Mouse (Mus musculus) heart, postnatal 0 days (tissue): Measurements from ENCODE around the gene Wdcp. TPM values are rescaled to one million over a fixed set of nuclear protein-coding genes. Genes with fewer than 3 reads are reported as not detected.

Experiments used
- ATAC-seq: fragments of 200-750 bp; cut with Nextera tagmentation; 2 replicates; pipeline ENCODE4 v1.8.0; 2017; ENCODE audit warnings: low read depth, moderate number of reproducible peaks, moderate library complexity; ENCODE audit not compliant: insufficient read depth
- DNase-seq: peaks from one replicate; pipeline ENCODE4 v3.0.0-alpha.2; 2016; ENCODE audit warnings: low spot score
- H3K27ac ChIP-seq: fragments of 300-500 bp; sonication (generic); 2 replicates; pipeline ENCODE4 v1.5.1; 2014; ENCODE audit warnings: low read depth, mild to moderate bottlenecking
- H3K27me3 ChIP-seq: fragments of 300-500 bp; sonication (generic); 2 replicates; pipeline ENCODE4 v1.6.1; 2014; ENCODE audit warnings: low read length, mixed read lengths; ENCODE audit not compliant: control insufficient read depth, insufficient read depth
- H3K36me3 ChIP-seq: fragments of 300-500 bp; sonication (generic); replicated peaks from 2 replicates; pipeline ENCODE4 v1.6.1; 2014; ENCODE audit warnings: low read length, mixed read lengths; ENCODE audit not compliant: control insufficient read depth, insufficient read depth
- H3K4me1 ChIP-seq: fragments of 300-500 bp; sonication (generic); 2 replicates; pipeline ENCODE4 v1.6.1; 2014; ENCODE audit warnings: antibody characterized with exemption; ENCODE audit not compliant: control insufficient read depth, insufficient read depth
- H3K4me2 ChIP-seq: fragments of 300-500 bp; sonication (generic); 2 replicates; pipeline ENCODE4 v1.6.1; 2014; ENCODE audit warnings: low read depth, mild to moderate bottlenecking, low read length, moderate library complexity
- H3K4me3 ChIP-seq: fragments of 300-500 bp; sonication (generic); 2 replicates; pipeline ENCODE4 v1.5.1; 2014; ENCODE audit warnings: low read depth, low read length
- H3K9ac ChIP-seq: fragments of 300-500 bp; sonication (generic); replicated peaks from 2 replicates; pipeline ENCODE4 v1.6.1; 2014; ENCODE audit warnings: low read depth, low read length, mixed read lengths
- H3K9me3 ChIP-seq: fragments of 300-500 bp; sonication (generic); replicated peaks from 2 replicates; pipeline ENCODE4 v1.6.1; 2016; ENCODE audit warnings: low read length; ENCODE audit not compliant: control insufficient read depth
- CTCF ChIP-seq: IDR thresholded peaks from 2 replicates; pipeline ENCODE4 v1.5.1; 2016; ENCODE audit warnings: antibody characterized with exemption, control low read depth, low read depth
- EP300 ChIP-seq: IDR thresholded peaks from 2 replicates; pipeline ENCODE4 v1.6.1; 2016; ENCODE audit warnings: antibody characterized with exemption, low read depth
- WGBS: fragments of 180-500 bp; shearing (Covaris S2); extraction: QIAGEN DNeasy Blood & Tissue Kit; methylation state at CpG from one replicate; pipeline ENCODE4 v1.1.7; 2014; 5-methylcytosine and 5-hydroxymethylcytosine counted together
- polyA plus RNA-seq: library from polyadenylated mRNA; unstranded; fragments of >200 nt; fragmentation: Nextera tagmentation; extraction: Ambion mirVana; gene quantifications from 2 replicates; pipeline ENCODE4 v1.2.1, GENCODE M21; 2015
- total RNA-seq: library from RNA; depleted of rRNA; stranded (reverse); fragments of >200 nt; gene quantifications from 2 replicates; pipeline ENCODE4 v1.2.3, GENCODE M21; 2014; ENCODE audit warnings: low replicate concordance

Gene Wdcp
- total and polyA plus RNA-seq, 2 experiments from 2014 or later: 7.8 to 14.6 TPM

DNA sequence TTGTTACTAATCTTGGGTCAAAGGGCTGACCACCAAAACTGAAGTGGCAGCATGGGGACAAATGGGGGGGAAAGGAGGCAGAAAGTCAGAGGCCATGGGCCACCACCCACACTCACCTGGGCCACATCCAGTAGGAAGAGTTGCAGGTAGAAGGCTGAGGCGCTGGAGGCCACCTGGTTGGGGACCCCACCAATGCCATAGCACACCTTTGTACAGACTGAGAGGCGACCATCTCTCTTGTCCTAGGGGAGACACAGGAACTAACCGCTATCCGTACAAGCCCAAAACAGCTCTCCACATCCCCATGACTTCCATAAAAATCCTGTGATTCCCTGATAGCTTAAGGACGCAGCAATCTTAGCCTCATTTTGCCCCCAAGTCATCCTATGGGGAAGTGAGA lies 28.2 kb downstream of the Wdcp start:
- no peaks in the 10 kb centered on the region for H3K27me3 ChIP-seq

DNA sequence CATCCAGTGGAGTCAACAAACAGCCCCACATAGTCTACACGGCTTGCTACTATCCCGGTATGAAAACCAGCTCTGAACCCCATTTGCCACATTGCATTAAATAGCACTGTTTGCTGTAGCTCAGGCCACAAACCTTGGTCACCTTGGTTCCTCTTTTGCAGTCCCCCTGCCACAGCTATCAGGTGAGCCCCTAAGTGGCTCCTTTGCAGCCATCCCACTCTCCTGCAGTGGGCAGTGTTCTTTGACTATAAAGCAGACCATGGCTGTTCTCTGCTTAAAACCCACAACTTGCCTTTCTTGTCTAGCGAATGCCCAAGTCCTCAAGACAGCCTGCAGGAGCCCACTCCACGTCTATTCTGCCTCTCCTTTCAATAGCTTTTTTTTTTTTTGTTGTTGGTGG lies 29.2 kb downstream of the Wdcp start:
- Histone ChIP-seq H3K4me1 (peaks cover 15% of the 10 kb centered on the region; the same call in 1 of the 2 replicates), H3K36me3 (no peaks in the 10 kb centered on the region), H3K4me2 (no peak overlapping the region), H3K27me3 (no peaks in the 10 kb centered on the region), H3K27ac (no peak overlapping the region), H3K9me3 (no peaks in the 10 kb centered on the region), H3K4me3 (no peak overlapping the region), H3K9ac (no peak overlapping the region)
- DNase-seq (no peak), ATAC-seq (no peak)
- peak; percentile 20; the same call in 1 of the 2 replicates for TF ChIP-seq CTCF
- TF ChIP-seq EP300: no peak
- WGBS: 33% methylated on average over 4 of the region's 4 CpGs

More for the DNA sequence above, 28.2 kb downstream of the Wdcp start:
- Histone ChIP-seq H3K9ac (no peak overlapping the region), H3K4me1 (peaks cover 15% of the 10 kb centered on the region; the same call in 1 of the 2 replicates), H3K9me3 (no peaks in the 10 kb centered on the region), H3K36me3 (no peaks in the 10 kb centered on the region), H3K4me3 (no peak overlapping the region), H3K27ac (no peak overlapping the region), H3K4me2 (no peak overlapping the region)
- DNase-seq (no peak), ATAC-seq (no peak)
- no peak for TF ChIP-seq EP300
- 90% methylated on average over 5 of the region's 5 CpGs for WGBS

DNA sequence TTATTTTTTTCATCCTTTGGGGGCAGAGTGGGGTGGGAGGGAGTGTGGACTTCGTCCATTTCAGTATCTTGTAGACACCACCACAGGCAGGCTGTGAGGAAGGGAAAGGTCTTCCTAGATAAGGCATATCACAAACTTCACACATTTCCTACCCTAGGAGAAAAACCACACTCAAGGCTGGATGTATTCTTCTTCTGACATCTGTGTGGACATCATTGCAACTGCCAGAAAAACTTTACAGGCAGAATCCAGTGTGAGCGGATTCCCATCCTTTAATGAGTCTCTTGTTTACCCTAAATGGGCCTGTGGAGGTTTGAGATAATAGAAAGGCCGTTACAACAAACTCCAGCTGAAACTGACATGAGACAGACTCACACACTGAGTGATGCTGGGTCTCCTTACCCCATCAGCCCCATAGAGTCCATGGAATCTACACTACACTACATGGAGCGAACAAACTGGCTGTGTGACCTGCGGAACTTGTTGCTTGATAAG lies 29.9 kb downstream of the Wdcp start:
- H3K36me3 ChIP-seq: no peaks in the 10 kb centered on the region
- no peak for ATAC-seq
- WGBS: 61% methylated on average over 5 of the region's 5 CpGs
- no peak overlapping the region for H3K9ac ChIP-seq
- H3K9me3 ChIP-seq: no peaks in the 10 kb centered on the region
- no peak for TF ChIP-seq EP300
- no peak for TF ChIP-seq CTCF
- H3K4me2 ChIP-seq: no peak overlapping the region
- peaks cover 15% of the 10 kb centered on the region; the same call in 1 of the 2 replicates for H3K4me1 ChIP-seq
- DNase-seq: no peak
- no peak overlapping the region for H3K27ac ChIP-seq
- no peaks in the 10 kb centered on the region for H3K27me3 ChIP-seq
- no peak overlapping the region for H3K4me3 ChIP-seq

DNA sequence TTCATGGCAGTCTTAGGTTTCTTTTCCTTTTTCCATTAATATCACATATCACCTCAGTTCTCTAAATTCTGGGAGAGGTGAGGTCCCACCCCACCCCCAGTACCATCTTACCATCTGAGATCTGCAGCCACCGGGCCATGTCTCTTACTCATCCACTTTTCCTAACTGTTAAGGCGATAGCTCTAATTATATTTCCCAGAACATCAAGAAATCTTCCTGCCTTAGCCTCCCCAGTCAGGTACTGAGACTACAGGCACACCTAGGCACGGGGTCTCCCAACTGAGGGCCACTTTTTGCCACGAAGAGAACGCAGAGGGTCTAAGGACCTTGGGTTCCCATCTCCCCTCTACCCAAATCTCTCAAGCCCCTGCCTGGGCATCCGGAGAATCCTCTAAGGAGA lies 30.4 kb downstream of the Wdcp start:
- Histone ChIP-seq H3K4me2 (peak overlapping the region; percentile 68), H3K9me3 (no peaks in the 10 kb centered on the region), H3K9ac (no peak overlapping the region), H3K27ac (no peak overlapping the region), H3K36me3 (0 out of 2 replicates have a peak, but pooled peaks cover 4% of the 10 kb centered on the region), H3K4me1 (peaks cover 15% of the 10 kb centered on the region; the same call in 1 of the 2 replicates), H3K4me3 (no peak overlapping the region), H3K27me3 (no peaks in the 10 kb centered on the region)
- DNase-seq (no peak), ATAC-seq (no peak)
- TF ChIP-seq EP300: no peak
- TF ChIP-seq CTCF: no peak
- 69% methylated on average over 6 of the region's 6 CpGs for WGBS

DNA sequence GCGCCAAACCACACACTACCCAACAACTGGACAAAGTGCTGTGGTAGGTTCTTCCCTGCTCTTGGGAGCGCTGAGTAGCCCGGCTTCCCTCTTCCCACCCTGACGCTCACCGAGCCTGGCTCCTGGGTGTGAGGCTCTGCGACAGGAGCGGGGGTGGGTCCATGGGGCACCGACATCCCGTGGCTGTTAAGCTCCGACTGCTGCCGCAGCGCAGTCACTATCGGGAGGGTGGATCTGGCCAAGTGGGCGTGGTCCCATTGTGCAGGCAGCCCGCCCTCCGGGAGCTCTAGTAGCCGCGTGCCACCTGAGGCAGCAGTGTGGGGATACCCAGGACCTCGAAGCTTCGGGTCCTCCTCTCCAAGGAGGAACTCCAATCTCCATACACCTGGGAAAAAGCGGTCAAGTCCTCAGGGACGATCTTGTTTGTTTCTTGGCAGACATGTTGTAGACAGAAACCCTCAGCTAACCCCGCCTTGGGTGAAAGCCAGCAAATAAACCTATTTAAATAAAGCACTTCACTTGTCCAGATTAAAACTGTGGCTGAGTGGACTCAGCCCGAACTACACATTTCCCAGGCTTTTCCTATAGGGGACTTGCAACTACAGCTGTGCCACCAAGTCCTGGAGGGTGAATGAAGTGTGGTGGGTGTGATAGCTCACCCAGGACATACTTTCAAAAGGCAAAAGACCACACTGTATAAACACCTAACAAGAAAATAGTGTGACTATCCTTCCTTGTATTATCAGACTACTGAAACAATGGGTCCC lies 31.2 kb downstream of the Wdcp start, which contains the start of gene Mfsd2b:
Mfsd2b (minus strand) TSS at position 199 of the 767 bp plus-strand sequence.
- Histone ChIP-seq H3K27ac (no peak within 1 kb of the TSS), H3K9ac (no peak within 1 kb of the TSS), H3K9me3 (no peaks in the 10 kb centered on the region), H3K4me1 (peaks cover 15% of the 10 kb centered on the region; the same call in 1 of the 2 replicates), H3K4me3 (peak within 1 kb of the TSS; percentile 37), H3K27me3 (no peaks in the 10 kb centered on the region), H3K36me3 (peaks cover 9% of the 10 kb centered on the region), H3K4me2 (peak within 1 kb of the TSS; percentile 68)
- peak; percentile 83 for ATAC-seq
- 3% methylated on average over 24 of the region's 24 CpGs for WGBS
- peak; percentile 60 for DNase-seq
- TF ChIP-seq CTCF (no peak), EP300 (no peak)
